Mouse (Mus musculus) adrenal gland (tissue): ENCODE measurements at regions not wholly inside any gene's neighbourhood (a gene's known extent, or its start where the extent isn't known, plus 50 kb on each side); places are given as distances from the start of the nearest gene placed in this dataset.
"Not testable (repeated sequence)": the region's sequence is repeated elsewhere in the genome, so short reads cannot be mapped to it uniquely, and the experiment has no call there.

Source experiments
- intact Hi-C: fragments of 180-260 bp; cut with DNase I; formaldehyde crosslinking; loops from one replicate; pipeline ENCODE4 v1.15.1; 2025

DNA sequence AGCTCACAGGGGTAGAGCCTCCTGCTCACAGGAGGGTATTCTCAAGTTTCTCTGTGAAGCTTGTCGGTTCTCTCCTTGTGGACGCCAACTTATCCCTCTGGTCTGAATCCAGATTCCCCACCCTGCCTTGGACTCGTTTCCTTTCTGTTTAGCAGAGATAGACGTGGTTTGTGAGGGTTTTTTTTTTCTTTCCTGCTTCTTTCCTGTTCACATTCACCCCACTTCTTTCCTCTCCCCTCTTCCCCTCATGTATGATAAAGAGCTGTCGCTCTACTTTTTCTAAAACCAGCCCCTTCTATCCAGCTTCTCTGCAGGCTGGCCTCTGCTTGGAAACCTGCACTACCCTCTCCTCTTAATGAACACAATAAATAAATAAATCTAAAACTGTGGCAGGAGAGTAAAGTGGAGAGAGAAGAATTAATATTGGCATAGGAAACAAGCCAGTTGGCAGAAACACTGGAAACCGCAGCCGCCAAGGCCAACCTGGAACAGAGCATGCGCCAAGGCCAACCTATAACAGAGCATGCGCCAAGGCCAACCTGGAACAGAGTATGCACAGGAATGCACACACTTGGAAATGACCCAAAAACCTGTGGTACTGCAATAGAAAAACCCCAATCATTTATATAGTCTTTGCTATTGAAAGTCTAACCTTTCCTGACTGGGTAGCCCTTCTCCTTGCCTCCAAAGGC is 126.2 kb upstream of the Arid1b start:
- intact Hi-C loops, result loop anchor here (5.0 kb wide), 1 partner anchor 129 kb away; no protein-coding TSS in a partner anchor

DNA sequence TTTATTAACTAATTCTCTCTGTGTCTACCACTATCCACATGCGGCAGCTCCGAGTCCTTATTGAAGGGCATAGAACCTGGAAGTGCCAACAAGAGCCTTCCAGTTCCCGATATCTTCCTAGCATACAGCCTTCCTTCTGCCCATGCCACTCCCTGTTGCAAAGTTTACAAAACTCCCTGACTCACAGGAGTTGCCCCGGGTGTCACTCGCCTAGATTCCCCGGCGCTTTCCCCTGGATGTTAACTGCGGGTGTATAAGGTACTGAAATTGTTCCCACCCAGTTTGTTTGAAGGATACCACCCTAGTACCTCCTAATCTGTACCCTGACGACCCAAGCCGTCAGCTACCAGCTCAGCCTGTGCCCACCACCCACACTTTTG is 125.7 kb upstream of the Arid1b start:
- intact Hi-C loops, result loop anchor here (5.0 kb wide), 1 partner anchor 129 kb away; no protein-coding TSS in a partner anchor

DNA sequence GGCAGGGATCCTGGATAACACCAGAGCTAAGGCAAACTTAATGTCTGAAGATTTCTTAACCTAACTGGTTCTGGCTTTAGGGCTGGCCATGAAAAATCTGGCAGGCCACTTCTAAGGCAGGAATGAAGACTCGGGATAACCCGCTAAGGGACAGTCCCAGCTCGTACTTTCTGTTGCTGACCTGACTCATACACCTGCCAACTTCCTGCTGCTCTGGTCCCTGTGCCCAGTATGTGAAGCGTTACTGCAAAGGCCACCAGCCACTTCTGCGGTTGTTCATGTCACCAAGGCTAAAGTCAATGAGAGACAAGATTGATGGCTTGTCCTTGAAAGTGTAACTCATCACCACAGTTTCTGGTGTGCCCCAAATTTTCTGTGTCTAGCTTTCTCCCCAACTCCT is 125.3 kb upstream of the Arid1b start:
- intact Hi-C loops, result loop anchor here (5.0 kb wide), 1 partner anchor 128 kb away; no protein-coding TSS in a partner anchor

DNA sequence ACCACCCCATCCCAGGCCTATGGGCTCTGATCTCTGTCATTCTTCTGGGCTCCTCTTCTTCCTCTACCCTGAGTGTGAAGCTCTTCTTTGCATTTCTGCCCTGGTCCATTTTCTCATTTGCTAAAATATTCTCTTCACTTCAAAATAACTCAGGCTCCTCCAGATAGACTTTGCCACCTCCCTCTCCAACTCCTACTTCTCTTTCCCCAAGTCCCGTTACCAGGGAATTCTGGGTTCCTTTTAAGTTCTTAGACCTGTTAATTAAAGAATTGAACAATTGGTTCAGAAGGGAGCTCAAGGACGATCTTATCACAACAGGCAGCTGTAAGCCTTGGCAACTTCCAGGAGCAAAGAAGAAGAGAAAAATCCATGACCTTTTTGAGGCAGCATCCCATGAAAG is 122.9 kb upstream of the Arid1b start:
- intact Hi-C loops, result loop anchor here (5.0 kb wide), 1 partner anchor 36 kb away; no protein-coding TSS in a partner anchor

DNA sequence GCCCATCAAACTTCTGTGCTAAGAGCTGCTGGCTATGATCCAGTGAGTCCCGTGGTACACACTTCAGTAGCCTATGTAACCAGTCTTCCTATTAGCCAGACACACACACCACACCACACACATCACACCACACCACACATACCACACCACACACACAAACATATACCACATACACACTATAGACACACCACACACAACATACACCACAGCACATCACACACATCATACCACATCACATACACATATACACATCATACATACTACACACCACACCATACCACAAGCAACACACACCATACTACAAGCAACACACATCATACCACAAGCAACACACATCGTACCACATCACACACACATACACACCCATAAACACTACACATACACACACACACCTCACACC is 119.7 kb upstream of the Arid1b start:
- intact Hi-C loops, result loop anchor here (5.0 kb wide), 1 partner anchor 33 kb away; no protein-coding TSS in a partner anchor

DNA sequence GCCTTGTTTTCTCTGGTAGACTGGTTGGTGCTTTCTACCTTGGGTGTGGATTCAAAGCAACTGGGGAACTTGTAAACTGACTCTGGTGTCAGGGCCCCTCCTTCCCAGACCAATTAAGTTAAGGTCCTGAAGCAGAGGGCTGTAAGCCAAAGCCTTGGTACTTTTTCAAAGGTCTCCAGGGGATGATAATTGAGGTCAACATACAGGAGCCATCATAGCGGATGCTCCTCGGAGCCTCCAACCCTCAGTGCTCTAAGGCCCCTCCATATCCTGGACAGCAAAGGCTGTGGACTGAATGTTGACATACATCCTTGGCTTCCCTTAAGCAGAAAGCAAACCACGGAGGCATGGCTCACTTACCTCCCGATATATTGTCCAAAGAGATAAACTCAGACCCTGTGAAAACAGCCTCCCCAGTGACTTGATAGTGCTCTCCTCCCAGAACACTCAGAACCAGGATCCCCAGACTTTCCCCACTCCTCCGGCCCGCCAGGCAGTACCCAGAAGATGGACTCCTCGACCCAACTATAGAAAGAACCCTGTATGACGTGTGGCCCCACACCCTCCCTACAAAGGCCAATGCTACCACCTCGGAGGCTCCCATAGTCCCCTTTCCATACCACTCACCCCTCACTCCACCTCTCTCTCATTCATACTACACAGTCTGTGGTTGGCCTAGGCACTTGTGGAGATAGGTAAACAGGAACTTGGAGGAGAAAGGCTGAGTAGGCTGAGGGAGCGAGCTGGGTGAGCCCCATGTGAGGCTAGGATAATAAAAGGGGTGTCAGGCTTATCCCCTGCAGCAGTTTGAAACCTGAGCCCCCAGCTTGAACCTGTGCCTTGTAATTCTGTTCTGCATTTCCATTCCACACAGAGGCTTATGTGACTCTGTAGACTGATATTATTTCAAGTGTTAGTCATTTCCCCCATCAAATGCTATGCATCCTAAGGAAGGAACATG is 118.8 kb upstream of the Arid1b start:
- intact Hi-C loops, result no loop called here

DNA sequence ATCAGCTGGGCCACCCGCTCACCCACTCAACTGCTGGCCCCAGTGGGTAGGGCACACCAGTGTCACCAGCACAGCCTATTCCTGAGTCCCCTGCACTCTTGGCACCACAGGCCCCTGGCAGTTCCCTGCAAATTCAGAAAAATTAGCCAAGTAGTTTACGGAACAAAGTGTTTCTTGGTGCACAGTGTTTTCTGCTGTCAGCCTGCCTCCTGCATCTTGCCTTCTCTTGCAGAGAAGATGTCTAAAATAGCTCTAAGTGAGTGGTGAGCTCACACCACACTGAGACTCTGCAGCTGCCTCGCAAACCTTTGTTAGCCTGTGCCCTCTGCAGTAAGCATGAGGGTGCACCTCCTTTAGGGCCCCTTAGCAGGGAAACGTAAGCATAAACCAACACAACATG is 117.7 kb upstream of the Arid1b start:
- intact Hi-C loops, result no loop called here

DNA sequence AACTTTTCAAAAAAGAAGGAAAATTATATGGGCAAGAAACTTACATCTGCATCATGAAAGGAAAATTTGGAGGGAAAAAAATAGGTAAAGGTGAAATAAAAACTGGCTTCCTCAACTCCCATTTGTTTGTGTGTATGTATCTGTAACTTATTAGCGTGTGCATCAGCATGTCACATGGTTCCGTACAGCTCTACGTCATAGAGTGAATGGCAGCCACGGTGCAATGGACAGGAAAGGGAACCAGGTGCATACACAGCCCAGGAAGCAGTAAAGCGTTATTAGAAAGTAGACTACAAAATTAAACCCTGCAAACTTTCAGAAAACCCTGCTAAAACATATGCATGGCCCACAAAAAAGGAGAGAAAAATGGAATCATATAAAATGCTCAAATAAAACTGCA is 112.7 kb upstream of the Arid1b start:
- intact Hi-C loops, result no loop called here

DNA sequence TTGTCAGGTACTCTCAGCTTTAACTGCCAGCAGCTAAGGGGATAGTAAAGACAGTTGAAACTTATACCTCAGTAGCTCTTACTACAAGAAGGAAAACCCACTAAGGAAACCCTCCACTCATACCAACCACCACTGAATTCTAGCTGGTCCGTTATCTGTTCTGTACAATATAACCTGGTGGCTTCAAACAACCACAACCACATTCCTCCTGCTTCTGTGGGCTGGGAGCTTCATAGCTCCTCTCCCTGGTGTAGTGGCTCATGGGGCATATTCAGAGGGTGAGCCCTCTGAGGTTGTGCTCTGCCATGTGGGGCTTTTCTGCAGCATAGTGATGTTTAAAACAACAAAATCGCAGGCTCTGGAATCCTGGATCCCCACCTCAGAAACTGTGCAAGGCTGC is 110.0 kb upstream of the Arid1b start:
- intact Hi-C loops, result no loop called here

DNA sequence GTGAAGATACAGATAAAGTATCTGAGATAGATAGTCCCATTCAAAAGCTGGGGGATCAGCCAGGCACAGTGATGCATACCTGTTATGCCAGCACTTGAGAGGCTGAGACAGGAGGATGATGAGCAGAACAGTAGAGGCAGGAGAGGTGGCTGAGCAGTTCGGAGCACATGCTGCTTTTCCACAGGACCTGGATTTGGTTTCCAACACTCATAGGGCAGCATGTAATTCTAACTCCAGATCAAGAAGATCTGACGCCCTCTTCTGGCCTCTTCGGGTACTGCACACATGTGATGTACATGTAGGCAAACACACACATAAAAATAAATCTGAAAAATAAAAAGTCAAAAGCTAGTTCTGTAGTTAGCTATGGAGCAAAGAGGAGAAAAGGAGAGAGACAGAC is 109.4 kb upstream of the Arid1b start:
- intact Hi-C loops, result no loop called here

DNA sequence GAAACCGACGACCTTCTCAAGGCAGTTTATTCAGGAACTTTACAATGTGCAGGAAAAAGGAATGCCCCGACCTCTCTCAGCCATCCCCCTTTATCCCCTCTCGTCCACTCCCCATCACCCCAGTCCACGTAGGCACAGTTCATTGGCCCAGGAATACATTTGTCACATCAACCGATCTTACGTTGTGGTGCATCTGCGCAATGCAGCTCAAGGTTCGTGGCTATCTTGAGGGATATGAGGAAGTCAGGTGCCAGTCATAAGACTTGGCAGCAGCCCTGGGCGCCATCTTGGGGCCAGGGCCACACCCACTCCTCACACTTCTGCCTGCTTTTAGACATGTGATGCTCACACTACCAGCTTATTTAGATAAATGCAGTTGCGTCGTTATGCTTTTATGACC is 106.8 kb upstream of the Arid1b start:
- intact Hi-C loops, result not testable (repeated sequence)

DNA sequence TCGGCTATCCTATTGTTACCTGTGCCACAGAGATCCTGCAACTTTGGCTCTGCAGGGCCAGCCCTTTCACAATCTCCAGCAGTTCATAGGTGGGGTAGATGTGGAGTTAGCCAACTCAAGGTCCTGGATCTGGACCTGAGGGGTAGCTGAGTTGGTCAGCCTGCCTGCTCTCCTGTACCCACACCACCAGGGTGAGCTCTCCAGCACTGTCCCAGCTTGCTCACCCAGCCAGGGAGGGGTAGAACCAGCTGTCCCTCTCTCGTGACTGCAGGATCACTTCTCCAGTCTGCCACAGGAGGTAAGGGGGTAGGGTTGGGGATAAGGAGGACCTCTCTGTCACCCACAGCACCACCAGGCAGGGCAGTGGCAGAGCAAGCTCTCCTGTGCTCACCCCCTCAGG is 104.6 kb upstream of the Arid1b start:
- intact Hi-C loops, result no loop called here

DNA sequence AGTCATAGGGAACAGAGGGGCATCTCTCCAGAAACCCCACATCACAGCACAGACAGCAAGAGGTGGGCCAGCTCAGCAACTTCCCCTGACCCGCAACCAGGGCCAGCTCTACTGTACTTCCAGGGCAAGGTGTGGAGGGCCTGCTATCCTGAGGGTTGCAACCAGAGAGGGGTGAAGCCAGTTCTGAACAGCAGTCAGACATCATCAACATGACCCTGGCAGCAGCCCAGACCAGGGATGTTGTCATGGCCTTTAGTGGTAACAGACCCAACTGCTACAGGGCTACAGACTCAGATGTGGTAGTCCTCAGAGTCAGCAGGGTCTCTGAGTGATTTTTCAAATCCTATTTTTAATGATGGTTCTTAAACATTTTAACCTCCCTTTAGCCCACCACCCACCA is 104.0 kb upstream of the Arid1b start:
- intact Hi-C loops, result no loop called here

DNA sequence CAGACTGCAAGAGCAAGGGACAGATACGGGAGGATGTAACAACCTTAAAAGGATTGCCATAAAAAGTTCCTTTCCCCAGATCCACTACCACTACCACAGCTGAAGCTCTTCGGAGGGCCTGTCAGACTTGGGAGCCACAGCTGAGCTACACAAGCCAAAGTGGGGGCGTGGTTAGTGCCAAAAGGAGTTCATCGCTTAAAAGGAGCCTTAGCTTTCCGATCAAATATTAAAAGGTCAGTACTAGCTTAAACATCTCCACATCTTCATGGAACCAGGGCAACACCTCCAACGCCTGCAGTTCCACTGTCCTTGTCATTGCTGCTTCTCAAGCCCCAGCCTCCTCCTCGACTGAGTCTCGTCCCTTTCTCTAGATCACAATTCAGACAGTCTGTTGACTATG is 102.6 kb upstream of the Arid1b start:
- intact Hi-C loops, result no loop called here

DNA sequence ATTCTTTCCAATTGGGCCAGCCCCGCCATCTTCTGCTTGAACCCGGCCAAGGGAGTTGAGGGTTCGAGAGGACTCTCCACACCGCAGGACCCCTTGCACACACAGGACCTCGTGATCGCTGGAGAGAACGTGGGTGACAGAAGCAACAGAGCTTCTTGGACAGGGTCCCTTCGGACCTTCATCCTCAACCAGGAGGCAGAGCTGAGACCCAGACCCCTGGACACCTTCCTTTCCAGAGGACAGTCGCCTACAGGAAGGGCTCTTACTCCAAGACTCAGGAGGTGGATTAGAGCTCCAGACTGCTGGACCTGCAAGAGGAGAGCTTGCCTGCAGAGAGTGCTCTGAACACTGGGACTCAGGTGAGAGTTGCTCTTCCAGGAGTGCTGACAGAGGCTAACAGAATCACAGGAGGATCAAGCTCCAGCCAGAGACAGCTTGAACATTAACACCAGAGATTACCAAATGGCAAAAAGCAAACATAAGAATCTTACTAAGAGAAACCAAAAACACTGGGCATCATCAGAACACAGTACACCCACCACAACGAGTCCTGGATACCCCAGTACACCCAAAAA is 99.3 kb upstream of the Arid1b start:
- intact Hi-C loops, result not testable (repeated sequence)

DNA sequence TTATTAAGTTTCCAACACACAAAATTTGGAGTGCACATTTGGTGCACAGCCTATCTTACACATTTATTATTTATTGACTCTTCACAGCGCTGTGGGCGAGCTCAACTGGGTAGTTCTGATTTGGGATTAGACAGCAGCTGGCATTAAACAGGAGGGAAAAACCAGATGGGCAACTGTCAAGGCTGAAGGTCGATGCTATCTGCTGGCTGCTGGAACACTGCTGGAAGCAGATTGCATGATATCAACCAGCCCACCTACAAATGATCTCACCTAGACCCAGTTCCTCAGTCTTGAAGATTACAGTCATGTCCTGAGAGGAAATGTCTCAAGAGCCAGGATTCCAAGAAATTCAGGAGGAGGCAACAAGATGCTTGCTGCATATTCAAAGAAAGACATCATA is 91.0 kb upstream of the Arid1b start:
- intact Hi-C loops, result no loop called here

DNA sequence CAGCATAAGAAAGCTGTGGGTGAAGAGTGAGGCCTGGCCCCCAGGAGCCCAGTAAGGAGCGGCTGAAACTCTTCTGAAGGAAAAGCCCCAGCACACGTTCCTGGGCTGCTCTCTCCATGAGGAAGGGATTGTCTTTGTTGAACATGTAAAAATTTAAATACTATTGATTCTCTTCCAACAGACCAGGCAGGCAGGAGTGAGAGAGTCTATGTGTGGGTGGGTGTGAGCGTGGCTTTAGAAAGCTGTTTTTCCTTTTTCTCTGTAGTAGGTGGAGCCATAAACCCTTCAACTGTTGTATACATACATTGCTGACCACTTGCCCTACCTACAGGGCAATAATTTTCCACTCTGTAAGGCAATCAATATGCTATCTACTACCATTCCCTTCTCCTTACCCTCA is 87.6 kb upstream of the Arid1b start:
- intact Hi-C loops, result loop anchor here (5.0 kb wide), 3 partner anchors 34 to 129 kb away; no protein-coding TSS in a partner anchor

DNA sequence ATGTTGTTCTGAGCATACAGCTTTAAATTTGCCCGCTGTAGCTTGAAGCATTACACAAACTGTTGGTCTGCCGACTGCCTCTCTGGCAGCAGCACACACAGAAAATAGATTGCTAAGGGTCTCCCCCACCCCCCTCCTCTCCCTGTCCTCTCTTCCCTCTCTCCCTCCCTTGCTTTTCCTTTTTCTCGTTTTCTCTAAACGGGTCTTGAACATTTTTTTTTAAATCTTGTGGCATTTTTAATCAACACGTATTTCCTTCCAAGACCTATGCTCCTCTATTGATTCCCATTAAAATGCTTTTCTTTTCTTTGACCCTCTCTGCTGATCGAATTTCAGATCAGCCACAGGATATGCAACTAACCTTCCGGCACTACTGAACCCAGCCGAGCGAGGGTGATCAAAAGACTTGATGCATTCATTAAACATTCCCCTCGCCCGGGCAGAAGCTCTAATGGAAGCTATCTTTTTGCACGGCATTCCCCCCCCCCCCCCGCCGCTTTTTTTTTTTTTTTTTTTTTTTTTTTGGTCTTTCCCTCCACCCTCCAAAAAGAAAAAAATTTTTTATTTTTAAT is 86.9 kb upstream of the Arid1b start:
- intact Hi-C loops, result loop anchor here (5.0 kb wide), 3 partner anchors 35 to 130 kb away; no protein-coding TSS in a partner anchor

DNA sequence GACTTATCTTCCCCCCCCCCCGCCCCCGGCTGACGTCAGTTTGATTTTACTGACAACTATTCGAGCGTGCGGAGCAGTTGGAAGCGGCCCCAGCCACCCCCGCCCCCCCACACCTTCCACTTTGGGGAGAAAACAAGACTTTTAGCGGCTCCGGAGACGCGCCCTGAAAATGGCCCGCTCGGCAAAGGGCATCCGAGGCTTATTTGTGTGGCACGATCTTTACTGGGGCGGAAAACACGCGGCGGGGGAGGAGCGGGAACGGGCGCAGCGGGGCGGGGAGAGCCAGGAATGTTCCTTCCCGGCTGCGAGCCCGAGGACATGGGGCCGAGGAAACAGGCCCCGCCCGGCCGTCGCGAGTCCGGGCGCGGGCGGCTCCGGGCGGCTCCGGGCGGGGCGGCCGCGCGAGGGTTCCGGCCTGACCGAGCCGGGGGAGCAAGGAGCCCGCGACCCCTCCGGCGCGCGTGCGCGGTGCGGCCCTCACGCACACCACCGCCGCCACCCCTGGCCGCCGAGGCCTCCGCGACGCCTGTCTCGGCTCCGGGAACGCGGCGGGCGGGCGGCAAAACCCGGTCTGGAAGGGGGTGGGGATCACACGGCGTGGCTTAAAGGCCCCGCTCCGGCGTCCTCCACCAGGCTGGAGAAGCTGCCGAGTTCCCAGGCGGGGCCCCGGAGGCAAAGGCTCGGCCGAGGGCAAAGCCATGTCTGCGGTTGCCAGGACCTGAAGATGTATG is 86.1 kb upstream of the Arid1b start:
- intact Hi-C loops, result loop anchor here (5.0 kb wide), 3 partner anchors 36 to 131 kb away; no protein-coding TSS in a partner anchor

DNA sequence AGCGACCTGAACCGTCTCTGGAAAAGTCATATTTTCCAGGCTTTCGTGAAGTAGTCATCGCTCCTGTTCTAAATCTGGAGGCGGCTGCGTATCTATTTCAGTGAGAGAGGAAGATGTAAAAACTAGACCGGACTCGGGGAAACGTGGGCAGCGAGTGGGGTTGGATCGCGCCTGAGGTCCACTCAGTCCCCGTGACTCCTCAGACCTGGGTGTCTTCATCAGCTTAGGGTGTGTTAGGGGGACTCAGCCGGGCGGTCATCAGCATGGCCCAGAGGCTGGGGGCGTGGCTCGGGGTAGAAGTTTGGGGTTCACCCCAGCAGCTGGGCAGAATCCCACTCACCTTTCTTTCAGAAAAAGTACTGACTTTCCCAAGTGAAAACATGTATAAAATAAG is 85.6 kb upstream of the Arid1b start:
- intact Hi-C loops, result loop anchor here (5.0 kb wide), 3 partner anchors 36 to 131 kb away; no protein-coding TSS in a partner anchor

DNA sequence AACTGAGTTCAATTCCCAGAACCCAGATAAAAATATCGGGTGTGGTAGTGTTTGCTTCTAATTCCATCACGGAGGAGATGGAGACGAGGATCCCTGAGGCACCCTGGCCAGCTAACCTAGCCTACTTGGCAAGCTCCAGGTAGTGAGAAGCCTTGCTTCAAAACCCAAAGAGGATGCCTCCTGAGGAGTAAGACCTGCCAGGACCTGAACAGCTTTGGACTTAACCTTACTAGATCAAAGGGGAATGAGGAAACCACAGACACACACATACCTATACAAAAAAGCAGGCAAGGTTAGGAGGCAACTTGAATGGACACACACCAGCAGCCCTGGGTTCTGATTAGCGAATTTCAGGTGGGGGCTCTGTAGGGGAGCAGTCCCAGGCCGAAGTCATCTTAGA is 84.0 kb upstream of the Arid1b start:
- intact Hi-C loops, result no loop called here
